Comparison of ENCODE assay signal across 12 mouse cellular contexts in genomic region chr13:104499116-104500040, GRCm38 (mm10).
DNase-seq lines count a peak whose midpoint lies in the region; ATAC-seq lines count a peak whose summit lies in the region.
"Had no signal": no experiment of that assay in that cellular context is flagged by ENCODE, and none has a peak within 500 bp of the region (broad histone marks: within the 10 kb centered on the region; RNA-seq: fewer than 3 reads in every experiment).

No protein-coding gene starts in this region.

- no peak overlapping the region for H3K4me3 ChIP-seq in midbrain, embryonic 11.5 days (ENCODE audit: low read depth, low read length)
- H3K4me3 ChIP-seq in midbrain, embryonic 16.5 days (ENCODE audit: low read depth, low read length), result no peak overlapping the region
- no peak overlapping the region for H3K4me3 ChIP-seq in hindbrain, embryonic 16.5 days (ENCODE audit: low read length)
- H3K4me3 ChIP-seq: forebrain, embryonic 15.5 days had no signal

- H3K27me3 ChIP-seq in midbrain, embryonic 11.5 days (ENCODE audit: control insufficient read depth, insufficient read depth, low read length), result no peaks in the 10 kb centered on the region
- no peaks in the 10 kb centered on the region for H3K27me3 ChIP-seq in midbrain, embryonic 16.5 days (ENCODE audit: control insufficient read depth, insufficient read depth, low read depth, low read length)
- H3K27me3 ChIP-seq in hindbrain, embryonic 16.5 days (replicated peaks; ENCODE audit: control insufficient read depth, insufficient read depth, low read length), result no peaks in the 10 kb centered on the region
- H3K27me3 ChIP-seq: forebrain, embryonic 15.5 days had no signal

- H3K9me3 ChIP-seq in midbrain, embryonic 11.5 days (ENCODE audit: control insufficient read depth, low read length), result no peaks in the 10 kb centered on the region
- H3K9me3 ChIP-seq in midbrain, embryonic 16.5 days (replicated peaks; ENCODE audit: control insufficient read depth, low read length, poor library complexity, severe bottlenecking), result no peaks in the 10 kb centered on the region
- no peaks in the 10 kb centered on the region for H3K9me3 ChIP-seq in hindbrain, embryonic 16.5 days (ENCODE audit: control insufficient read depth, low read length)
- H3K9me3 ChIP-seq: forebrain, embryonic 15.5 days had no signal

- H3K4me1 ChIP-seq in midbrain, embryonic 11.5 days (ENCODE audit: control insufficient read depth, insufficient read depth, low read length), result no peaks in the 10 kb centered on the region
- H3K4me1 ChIP-seq in midbrain, embryonic 16.5 days (ENCODE audit: control insufficient read depth, insufficient read depth, low read length), result no peaks in the 10 kb centered on the region
- H3K4me1 ChIP-seq in hindbrain, embryonic 16.5 days (ENCODE audit: control insufficient read depth, insufficient read depth, low read depth, low read length), result no peaks in the 10 kb centered on the region
- H3K4me1 ChIP-seq: forebrain, embryonic 15.5 days had no signal

- H3K4me2 ChIP-seq in midbrain, embryonic 11.5 days, result no peak overlapping the region
- H3K4me2 ChIP-seq in midbrain, embryonic 16.5 days (ENCODE audit: low read length), result no peak overlapping the region
- H3K4me2 ChIP-seq in hindbrain, embryonic 16.5 days (ENCODE audit: low read length), result no peak overlapping the region
- H3K4me2 ChIP-seq: forebrain, embryonic 15.5 days; lung, embryonic 14.5 days had no signal

- DNase-seq in heart, adult 11 months, result peak; percentile 89
- DNase-seq in heart, adult 8-10 months (ENCODE audit: low spot score), result no peak
- DNase-seq in midbrain, embryonic 11.5 days (ENCODE audit: low spot score, missing footprints), result peak; percentile 69
- peak; percentile 47 for DNase-seq in testis, postnatal 10 days (ENCODE audit: low spot score)
- no peak for DNase-seq in urinary bladder, postnatal 4 days (ENCODE audit: low spot score in 2 of 2)
- DNase-seq in spleen, adult 18-20 months, result no peak
- DNase-seq: embryo, embryonic 11 days; lung, embryonic 14.5 days; midbrain, embryonic 14.5 days had no signal

- no peak overlapping the region for H3K27ac ChIP-seq in midbrain, embryonic 11.5 days (ENCODE audit: low read depth, low read length)
- no peak overlapping the region for H3K27ac ChIP-seq in midbrain, embryonic 16.5 days (ENCODE audit: low read length)
- H3K27ac ChIP-seq in hindbrain, embryonic 16.5 days (ENCODE audit: low read depth, low read length), result no peak overlapping the region
- H3K27ac ChIP-seq: forebrain, embryonic 15.5 days had no signal

- no peak overlapping the region for H3K9ac ChIP-seq in midbrain, embryonic 11.5 days (ENCODE audit: low read length)
- no peak overlapping the region for H3K9ac ChIP-seq in midbrain, embryonic 16.5 days (ENCODE audit: low read depth, low read length)
- H3K9ac ChIP-seq in hindbrain, embryonic 16.5 days (ENCODE audit: low read depth, low read length), result no peak overlapping the region
- H3K9ac ChIP-seq: forebrain, embryonic 15.5 days; lung, embryonic 14.5 days had no signal

- 85% methylated on average over 9 of the region's 9 CpGs for WGBS in midbrain, embryonic 11.5 days
- 89% methylated on average over 9 of the region's 9 CpGs for WGBS in midbrain, embryonic 16.5 days
- WGBS in hindbrain, embryonic 16.5 days, result 71% methylated on average over 9 of the region's 9 CpGs

- no peak for ATAC-seq in midbrain, embryonic 11.5 days (ENCODE audit: low FRiP score)
- ATAC-seq in midbrain, embryonic 16.5 days, result no peak
- peak; percentile 87 for ATAC-seq in hindbrain, embryonic 16.5 days
- ATAC-seq: forebrain, embryonic 15.5 days had no signal

- no peaks in the 10 kb centered on the region for H3K36me3 ChIP-seq in midbrain, embryonic 11.5 days (ENCODE audit: control insufficient read depth, insufficient read depth, low read length)
- H3K36me3 ChIP-seq in midbrain, embryonic 16.5 days (ENCODE audit: control insufficient read depth, insufficient read depth, low read length), result no peaks in the 10 kb centered on the region
- no peaks in the 10 kb centered on the region for H3K36me3 ChIP-seq in hindbrain, embryonic 16.5 days (ENCODE audit: control insufficient read depth, insufficient read depth, low read length)
- H3K36me3 ChIP-seq: forebrain, embryonic 15.5 days had no signal

Comparison
In these comparisons a context has a peak if more than half of its experiments do, and no peak if none do; other contexts are left out.
1. DNase-seq: peak in heart, adult 11 months (single experiment), midbrain, embryonic 11.5 days (single experiment) and testis, postnatal 10 days (single experiment); none in heart, adult 8-10 months (single experiment), urinary bladder, postnatal 4 days (0 of 2) and spleen, adult 18-20 months (0 of 2).